8 mouse cellular contexts compared by ENCODE assay signal in the genomic region with DNA sequence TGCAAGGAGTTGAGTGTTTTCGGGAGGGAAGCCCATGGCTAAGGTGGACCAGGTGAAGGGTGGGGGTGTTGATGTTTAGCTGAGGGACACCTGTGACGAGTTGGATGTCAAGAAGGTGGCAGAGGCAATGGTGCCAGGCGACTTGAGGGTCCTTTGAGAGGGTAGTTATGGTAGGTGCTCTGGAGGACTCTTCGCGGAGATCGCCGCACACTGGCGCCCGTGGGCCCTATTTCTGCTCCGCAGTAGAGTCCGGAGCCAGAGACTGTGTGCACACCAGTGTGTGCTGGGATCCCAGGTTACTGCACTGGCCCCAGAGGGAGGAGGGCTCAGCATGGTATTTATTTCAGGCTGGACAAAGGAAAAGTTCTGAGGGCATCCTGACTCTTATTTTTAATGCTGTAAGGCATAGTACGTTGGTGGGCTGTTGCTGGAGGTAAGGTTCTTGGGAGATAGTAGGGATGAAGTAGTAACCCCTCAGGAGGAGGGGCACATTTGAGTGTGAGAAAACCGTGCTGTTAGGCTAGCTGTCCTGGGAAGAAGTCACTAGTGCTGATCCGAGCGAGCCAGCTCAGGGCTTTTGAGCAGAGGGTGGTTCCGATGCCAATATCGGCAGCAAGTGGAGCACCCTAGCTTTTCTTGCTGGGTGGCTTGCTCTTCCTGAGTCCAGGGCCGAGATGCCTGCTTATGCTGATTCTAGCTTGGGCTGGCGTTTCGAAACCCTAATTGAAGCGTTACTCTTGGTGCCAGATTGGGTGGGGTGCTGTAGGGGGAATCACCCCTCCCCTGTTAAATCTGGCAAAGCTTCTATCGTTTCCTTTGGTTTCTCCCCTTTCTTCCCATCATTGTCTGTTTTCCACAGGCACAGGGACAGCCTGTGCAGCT. TPM values are rescaled to one million over a fixed set of nuclear protein-coding genes. Genes with fewer than 3 reads are reported as not detected.
A peak's percentile ranks its signal among the peaks of the same experiment; 100 is the strongest.
DNase-seq lines count a peak whose midpoint lies in the region; ATAC-seq lines count a peak whose summit lies in the region.

No protein-coding gene starts in this region.

- H3K4me2 ChIP-seq in hindbrain, embryonic 14.5 days (replicated peaks) = peak overlapping the region; percentile 90
- peak overlapping the region; percentile 95 for H3K4me2 ChIP-seq in liver, embryonic 12.5 days
- H3K4me2 ChIP-seq in neural tube, embryonic 11.5 days (ENCODE audit: low read depth) = peak overlapping the region; percentile 89

- no peaks in the 10 kb centered on the region for H3K27me3 ChIP-seq in hindbrain, embryonic 14.5 days (ENCODE audit: control insufficient read depth, insufficient read depth, low read length)
- no peaks in the 10 kb centered on the region for H3K27me3 ChIP-seq in liver, embryonic 12.5 days (replicated peaks)
- H3K27me3 ChIP-seq in neural tube, embryonic 11.5 days (ENCODE audit: control insufficient read depth, insufficient read depth, low read length) = no peaks in the 10 kb centered on the region

- peak; percentile 54 for DNase-seq in adrenal gland, postnatal 14 days
- no peak for DNase-seq in adrenal gland, adult 8-10 months
- DNase-seq in urinary bladder, adult 2 months (ENCODE audit: low spot score) = peak; percentile 39
- DNase-seq in urinary bladder, postnatal 4 days (ENCODE audit: low spot score in 2 of 2) = no peak
- no peak for DNase-seq in hindbrain, embryonic 14.5 days (ENCODE audit: low spot score)
- peak; percentile 10 for DNase-seq in neural tube, embryonic 11.5 days (ENCODE audit: low spot score)
- no peak for DNase-seq in frontal cortex, adult 2 months (ENCODE audit: extremely low spot score in 1 of 2, low spot score in 1 of 2)

- peaks cover 16% of the 10 kb centered on the region for H3K36me3 ChIP-seq in hindbrain, embryonic 14.5 days (replicated peaks; ENCODE audit: control insufficient read depth, insufficient read depth)
- H3K36me3 ChIP-seq in liver, embryonic 12.5 days = peaks cover 38% of the 10 kb centered on the region
- no peaks in the 10 kb centered on the region for H3K36me3 ChIP-seq in neural tube, embryonic 11.5 days (ENCODE audit: control insufficient read depth, insufficient read depth, low read length)

- H3K9ac ChIP-seq in hindbrain, embryonic 14.5 days = peak overlapping the region; percentile 77
- H3K9ac ChIP-seq in liver, embryonic 12.5 days = peak overlapping the region; percentile 89
- H3K9ac ChIP-seq in neural tube, embryonic 11.5 days (ENCODE audit: low read length) = peak overlapping the region; percentile 68

- H3K4me3 ChIP-seq in hindbrain, embryonic 14.5 days (replicated peaks; ENCODE audit: low read length) = peak overlapping the region; percentile 82
- H3K4me3 ChIP-seq in liver, embryonic 12.5 days = peak overlapping the region; percentile 99
- H3K4me3 ChIP-seq in neural tube, embryonic 11.5 days (ENCODE audit: low read depth, low read length) = peak overlapping the region; percentile 93

- H3K4me1 ChIP-seq in hindbrain, embryonic 14.5 days (replicated peaks; ENCODE audit: control insufficient read depth, insufficient read depth, low read length) = peaks cover 10% of the 10 kb centered on the region
- peaks cover 43% of the 10 kb centered on the region for H3K4me1 ChIP-seq in liver, embryonic 12.5 days
- H3K4me1 ChIP-seq in neural tube, embryonic 11.5 days (ENCODE audit: control insufficient read depth, insufficient read depth, low read length) = 0 out of 2 replicates have a peak, but pooled peaks cover 4% of the 10 kb centered on the region

- peak overlapping the region; percentile 75; the same call in 1 of the 2 replicates for H3K27ac ChIP-seq in hindbrain, embryonic 14.5 days
- peak overlapping the region; percentile 80 for H3K27ac ChIP-seq in liver, embryonic 12.5 days
- H3K27ac ChIP-seq in neural tube, embryonic 11.5 days (ENCODE audit: low read depth, low read length) = no peak overlapping the region

- no peak for ATAC-seq in hindbrain, embryonic 14.5 days (ENCODE audit: low FRiP score)
- no peak for ATAC-seq in liver, embryonic 12.5 days
- peak; percentile 25 for ATAC-seq in neural tube, embryonic 11.5 days (ENCODE audit: insufficient read depth, low FRiP score, low TSS enrichment)

- no peaks in the 10 kb centered on the region for H3K9me3 ChIP-seq in hindbrain, embryonic 14.5 days (ENCODE audit: control insufficient read depth, low read length)
- no peaks in the 10 kb centered on the region for H3K9me3 ChIP-seq in liver, embryonic 12.5 days (replicated peaks)
- no peaks in the 10 kb centered on the region for H3K9me3 ChIP-seq in neural tube, embryonic 11.5 days (ENCODE audit: control insufficient read depth, low read length)

- 22% methylated on average over 22 of the region's 22 CpGs for WGBS in hindbrain, embryonic 14.5 days
- 14% methylated on average over 22 of the region's 22 CpGs for WGBS in liver, embryonic 12.5 days (ENCODE audit: insufficient replicate concordance)
- 25% methylated on average over 22 of the region's 22 CpGs for WGBS in neural tube, embryonic 11.5 days

RNA-seq across cellular contexts. Expression of a gene that starts 0.7 kb away (rescaled TPM):
- total RNA-seq in adrenal gland, postnatal 14 days (2021) = 132 and 137 TPM in 2 replicates
- 100 to 1,000 TPM; 149 to 232 (median 189) TPM for total RNA-seq in adrenal gland, adult 8-10 months (2022)
- 60.0 and 70.2 TPM in 2 replicates for polyA plus RNA-seq in urinary bladder, adult 2 months (2012; rRNA removed)
- 29.9 and 31.7 TPM in 2 replicates for polyA plus RNA-seq in hindbrain, embryonic 14.5 days (2014; fragmentation: Nextera tagmentation; extraction: Ambion mirVana)
- 24.4 and 24.9 TPM in 2 replicates for polyA plus RNA-seq in liver, embryonic 12.5 days (2016; fragmentation: Nextera tagmentation; extraction: Ambion mirVana)
- polyA plus RNA-seq in neural tube, embryonic 11.5 days (2014; fragmentation: Nextera tagmentation; extraction: Ambion mirVana) = 41.6 and 48.8 TPM in 2 replicates
- polyA plus RNA-seq in frontal cortex, adult 2 months (2012; rRNA removed) = 26.8 and 29.1 TPM in 2 replicates

RNA-seq across cellular contexts. Expression of a gene that starts 26.5 kb away (rescaled TPM):
- 11.5 and 12.7 TPM in 2 replicates for total RNA-seq in adrenal gland, postnatal 14 days (2021)
- 10 to 100 TPM in 3 of 4 experiments, 1 to 10 TPM in 1; 7.0 to 16.4 (median 12.0) TPM for total RNA-seq in adrenal gland, adult 8-10 months (2022)
- 5.8 and 7.5 TPM in 2 replicates for polyA plus RNA-seq in urinary bladder, adult 2 months (2012; rRNA removed)
- 7.2 and 8.4 TPM in 2 replicates for polyA plus RNA-seq in hindbrain, embryonic 14.5 days (2014; fragmentation: Nextera tagmentation; extraction: Ambion mirVana)
- 18.5 and 18.9 TPM in 2 replicates for polyA plus RNA-seq in liver, embryonic 12.5 days (2016; fragmentation: Nextera tagmentation; extraction: Ambion mirVana)
- 12.7 and 14.1 TPM in 2 replicates for polyA plus RNA-seq in neural tube, embryonic 11.5 days (2014; fragmentation: Nextera tagmentation; extraction: Ambion mirVana)
- 6.0 and 7.5 TPM in 2 replicates for polyA plus RNA-seq in frontal cortex, adult 2 months (2012; rRNA removed)

RNA-seq across cellular contexts. Expression of a gene that starts 26.6 kb away (rescaled TPM):
- 57.0 and 60.7 TPM in 2 replicates for total RNA-seq in adrenal gland, postnatal 14 days (2021)
- 10 to 100 TPM; 39.0 to 81.8 (median 61.0) TPM for total RNA-seq in adrenal gland, adult 8-10 months (2022)
- polyA plus RNA-seq in urinary bladder, adult 2 months (2012; rRNA removed) = 93.7 and 103 TPM in 2 replicates
- 130 and 141 TPM in 2 replicates for polyA plus RNA-seq in hindbrain, embryonic 14.5 days (2014; fragmentation: Nextera tagmentation; extraction: Ambion mirVana)
- 37.2 and 38.4 TPM in 2 replicates for polyA plus RNA-seq in liver, embryonic 12.5 days (2016; fragmentation: Nextera tagmentation; extraction: Ambion mirVana)
- 123 and 131 TPM in 2 replicates for polyA plus RNA-seq in neural tube, embryonic 11.5 days (2014; fragmentation: Nextera tagmentation; extraction: Ambion mirVana)
- polyA plus RNA-seq in frontal cortex, adult 2 months (2012; rRNA removed) = 249 and 253 TPM in 2 replicates

Comparison
In these comparisons a context has a peak if more than half of its experiments do, and no peak if none do; other contexts are left out.
1. DNase-seq: peak in adrenal gland, postnatal 14 days (single experiment), urinary bladder, adult 2 months (single experiment) and neural tube, embryonic 11.5 days (single experiment); none in adrenal gland, adult 8-10 months (single experiment), urinary bladder, postnatal 4 days (0 of 2), hindbrain, embryonic 14.5 days (single experiment) and frontal cortex, adult 2 months (0 of 2).
2. Peak in every context shown above with its lines, with median percentiles within 50 percentile points of each other: H3K4me2 ChIP-seq, H3K4me3 ChIP-seq and H3K9ac ChIP-seq.